Mouse (Mus musculus) CH12.LX (cell line): ENCODE results near the gene Lama2.

Experiments used
- CTCF ChIP-seq, 2 experiments: IDR thresholded peaks in 1 of 2; conservative IDR thresholded peaks in 1 of 2; 2 replicates each; pipeline ENCODE4 v1.5.1; 2011 to 2012; ENCODE audit warnings: low read depth in 2 of 2, low read length in 2 of 2, improper control_type of control experiment in 1 of 2, inconsistent platforms in 1 of 2, mild to moderate bottlenecking in 1 of 2, moderate library complexity in 1 of 2
- MAX ChIP-seq: IDR thresholded peaks from 2 replicates; pipeline ENCODE4 v1.6.1; 2011; ENCODE audit warnings: low read length, improper control_type of control experiment
- MEF2A ChIP-seq: IDR thresholded peaks from 2 replicates; pipeline ENCODE4 v1.6.1; 2014; ENCODE audit warnings: low read depth, mild to moderate bottlenecking, inconsistent platforms, low read length, improper control_type of control experiment, borderline replicate concordance
- SMC3 ChIP-seq: IDR thresholded peaks from 2 replicates; pipeline ENCODE4 v1.6.1; 2011; ENCODE audit warnings: low read depth, low read length, improper control_type of control experiment

DNA sequence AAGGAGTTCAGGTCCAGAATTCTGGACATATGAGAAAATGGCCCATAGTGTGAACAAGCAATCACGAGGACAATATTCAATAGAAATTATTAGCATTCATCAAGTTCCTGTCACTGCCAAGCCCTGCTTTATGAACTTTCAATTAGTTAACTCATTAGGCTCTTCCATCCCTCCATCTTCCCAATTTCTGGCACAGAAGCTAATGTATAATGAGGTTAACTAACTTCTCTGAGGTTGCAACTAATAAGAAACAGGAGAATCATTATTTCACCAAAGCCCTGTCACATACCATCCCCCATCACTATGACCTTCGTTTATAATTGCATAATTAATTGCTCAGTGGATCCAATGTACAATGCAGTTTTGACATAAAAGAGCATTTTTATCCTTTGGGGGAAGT, 16.2 kb upstream of the Lama2 start:
- TF ChIP-seq CTCF (conservative IDR thresholded peaks at IDR 0.05 in 1 of 2, IDR thresholded peaks at IDR 0.05 in 1 of 2; ENCODE audit: low read depth in 2 of 2, low read length in 2 of 2) (no peak), MAX (no peak), SMC3 (no peak), MEF2A (no peak)
